Mouse (Mus musculus): Measurements from ENCODE around the gene Utp11. TPM values are rescaled to one million over a fixed set of nuclear protein-coding genes. Genes with fewer than 3 reads are reported as not detected.

Utp11 gene
- polyA plus RNA-seq, 1 experiment from 2014 or later: 105 TPM

DNA sequence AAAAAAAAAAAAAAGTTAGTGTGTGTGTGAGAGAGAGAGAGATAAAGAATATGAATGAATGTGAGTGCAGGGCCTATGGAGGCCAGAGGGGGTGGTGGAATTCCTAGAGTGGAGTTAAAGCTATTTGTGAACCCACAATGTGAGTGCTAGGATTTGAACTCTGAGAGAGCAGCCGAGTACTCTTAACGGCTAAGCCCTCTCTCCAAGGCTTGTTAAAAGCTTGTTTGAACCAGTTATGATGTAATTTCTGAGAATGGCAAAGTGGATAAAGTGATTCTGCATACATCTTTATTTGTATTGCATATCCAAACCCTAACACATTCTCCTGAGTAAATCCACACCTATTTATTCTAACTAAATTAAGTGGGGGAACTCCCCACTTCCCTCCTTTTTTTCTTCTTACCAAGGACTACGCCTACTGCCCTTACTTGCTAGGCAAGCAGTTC, 961 bp downstream of the Utp11 start:
- Histone ChIP-seq H3K4me3 (ENCODE audit: low read depth, low read length) (peak overlapping the region; percentile 86), H3K4me1 (replicated peaks; ENCODE audit: control insufficient read depth, insufficient read depth) (0 out of 2 replicates have a peak, but pooled peaks cover 3% of the 10 kb centered on the region), H3K36me3 (ENCODE audit: control insufficient read depth, insufficient read depth, low read length) (no peaks in the 10 kb centered on the region), H3K9me3 (ENCODE audit: control insufficient read depth, low read length) (no peaks in the 10 kb centered on the region), H3K9ac (ENCODE audit: low read length) (peak overlapping the region; percentile 97), H3K4me2 (replicated peaks; ENCODE audit: low read depth) (peak overlapping the region; percentile 81), H3K27ac (replicated peaks) (peak overlapping the region; percentile 92), H3K27me3 (ENCODE audit: control insufficient read depth, insufficient read depth, low read length) (no peaks in the 10 kb centered on the region)
- ATAC-seq (ENCODE audit: low FRiP score, low TSS enrichment) (peak; percentile 84), DNase-seq (ENCODE audit: low spot score) (no peak)
- TF ChIP-seq CTCF (IDR thresholded peaks at IDR 0.05; ENCODE audit: low read depth) (0 out of 2 replicates have a peak, but pooled peaks have one; percentile 6), EP300 (optimal IDR thresholded peaks at IDR 0.05) (peak; percentile 55)
- WGBS: 36% methylated on average over 3 of the region's 3 CpGs

DNA sequence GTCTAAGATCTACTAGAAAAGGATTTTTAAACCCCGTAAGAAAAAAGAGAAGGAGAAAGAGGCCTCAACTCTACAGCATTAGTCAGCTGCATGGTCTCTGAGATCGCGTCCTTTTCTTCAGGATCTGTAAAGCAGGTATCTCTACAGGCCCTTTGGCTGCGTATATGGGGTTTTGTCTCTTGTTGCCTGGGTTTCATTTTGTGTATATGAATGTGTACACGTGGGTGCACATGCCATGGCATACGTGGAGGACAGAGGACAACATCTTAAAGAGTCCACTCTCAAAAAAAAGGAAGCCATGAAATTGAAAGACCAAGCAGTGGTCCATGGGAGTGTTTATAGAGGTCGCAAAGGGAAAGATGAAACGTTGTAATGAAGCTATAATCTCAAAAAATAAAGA, 1.9 kb downstream of the Utp11 start:
- TF ChIP-seq EP300 (optimal IDR thresholded peaks at IDR 0.05): no peak
- TF ChIP-seq CTCF (IDR thresholded peaks at IDR 0.05; ENCODE audit: low read depth): no peak
- DNase-seq (ENCODE audit: low spot score) (no peak), ATAC-seq (ENCODE audit: low FRiP score, low TSS enrichment) (no peak)
- no peak overlapping the region for H3K4me3 ChIP-seq (ENCODE audit: low read depth, low read length)
- H3K4me2 ChIP-seq (replicated peaks; ENCODE audit: low read depth): no peak overlapping the region; the same call in 1 of the 2 replicates
- H3K27me3 ChIP-seq (ENCODE audit: control insufficient read depth, insufficient read depth, low read length): no peaks in the 10 kb centered on the region
- no peaks in the 10 kb centered on the region for H3K36me3 ChIP-seq (ENCODE audit: control insufficient read depth, insufficient read depth, low read length)
- H3K9me3 ChIP-seq (ENCODE audit: control insufficient read depth, low read length): no peaks in the 10 kb centered on the region
- peak overlapping the region; percentile 14 for H3K27ac ChIP-seq (replicated peaks)
- H3K9ac ChIP-seq (ENCODE audit: low read length): no peak overlapping the region
- 0 out of 2 replicates have a peak, but pooled peaks cover 3% of the 10 kb centered on the region for H3K4me1 ChIP-seq (replicated peaks; ENCODE audit: control insufficient read depth, insufficient read depth)
- WGBS: 71% methylated on average over 8 of the region's 8 CpGs

DNA sequence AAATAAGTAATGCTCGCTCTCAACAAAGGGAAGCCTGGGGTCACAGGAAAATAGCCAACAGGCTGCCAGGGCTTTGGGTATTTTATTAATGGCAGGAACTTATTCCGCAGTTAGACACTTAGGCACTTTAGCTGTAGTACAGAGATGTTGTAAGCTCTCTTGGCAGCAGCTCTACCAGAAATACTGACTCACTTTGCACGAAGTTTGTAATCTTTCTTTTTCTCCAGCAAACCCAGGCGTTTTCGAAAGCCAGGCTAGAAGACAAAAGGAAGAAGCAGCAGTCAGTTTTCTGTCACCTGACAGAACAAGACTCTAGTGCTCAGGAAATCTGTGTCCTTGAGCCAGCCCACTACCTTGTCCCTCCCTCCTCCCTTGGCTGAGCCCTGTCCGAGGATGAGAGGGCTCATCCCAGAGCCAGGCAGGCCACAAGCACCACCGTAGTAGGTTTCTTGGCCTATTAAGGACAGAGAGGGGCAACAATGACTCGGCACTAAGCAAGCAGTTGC, 7.5 kb downstream of the Utp11 start:
- peak overlapping the region; percentile 58 for H3K27ac ChIP-seq (replicated peaks)
- H3K4me3 ChIP-seq (ENCODE audit: low read depth, low read length): no peak overlapping the region
- 65% methylated on average over 8 of the region's 8 CpGs for WGBS
- no peak overlapping the region for H3K4me2 ChIP-seq (replicated peaks; ENCODE audit: low read depth)
- no peaks in the 10 kb centered on the region for H3K27me3 ChIP-seq (ENCODE audit: control insufficient read depth, insufficient read depth, low read length)
- H3K9ac ChIP-seq (ENCODE audit: low read length): no peak overlapping the region
- peaks cover 15% of the 10 kb centered on the region for H3K36me3 ChIP-seq (ENCODE audit: control insufficient read depth, insufficient read depth, low read length)
- ATAC-seq (ENCODE audit: low FRiP score, low TSS enrichment) (no peak), DNase-seq (ENCODE audit: low spot score) (no peak)
- H3K9me3 ChIP-seq (ENCODE audit: control insufficient read depth, low read length): no peaks in the 10 kb centered on the region
- H3K4me1 ChIP-seq (replicated peaks; ENCODE audit: control insufficient read depth, insufficient read depth): no peaks in the 10 kb centered on the region
- no peak for TF ChIP-seq CTCF (IDR thresholded peaks at IDR 0.05; ENCODE audit: low read depth)
- TF ChIP-seq EP300 (optimal IDR thresholded peaks at IDR 0.05): no peak

DNA sequence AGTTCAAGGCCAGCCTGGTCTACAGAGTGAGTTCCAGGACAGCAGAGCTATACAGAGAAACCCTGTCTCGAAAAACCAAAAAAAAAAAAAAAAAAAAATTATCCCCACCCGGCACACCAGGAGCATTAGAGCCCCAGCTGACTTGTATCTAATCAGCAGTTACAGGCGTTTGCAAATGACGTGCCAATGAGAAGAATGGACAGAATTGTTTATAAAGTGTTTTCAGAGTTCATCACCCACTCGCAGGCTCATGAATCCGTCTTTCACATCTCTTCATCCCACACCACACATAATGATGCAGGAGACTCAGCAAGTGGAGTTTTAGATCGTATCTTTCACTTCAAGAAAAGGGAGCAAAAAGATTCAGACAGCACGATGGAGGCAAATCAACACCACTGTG, 7.9 kb downstream of the Utp11 start:
- Histone ChIP-seq H3K36me3 (ENCODE audit: control insufficient read depth, insufficient read depth, low read length) (peaks cover 15% of the 10 kb centered on the region), H3K27ac (replicated peaks) (0 out of 2 replicates have a peak overlapping the region, but pooled peaks have one; percentile 58), H3K9me3 (ENCODE audit: control insufficient read depth, low read length) (no peaks in the 10 kb centered on the region), H3K27me3 (ENCODE audit: control insufficient read depth, insufficient read depth, low read length) (no peaks in the 10 kb centered on the region), H3K9ac (ENCODE audit: low read length) (no peak overlapping the region), H3K4me3 (ENCODE audit: low read depth, low read length) (no peak overlapping the region), H3K4me1 (replicated peaks; ENCODE audit: control insufficient read depth, insufficient read depth) (no peaks in the 10 kb centered on the region), H3K4me2 (replicated peaks; ENCODE audit: low read depth) (no peak overlapping the region)
- TF ChIP-seq EP300 (optimal IDR thresholded peaks at IDR 0.05): no peak
- TF ChIP-seq CTCF (IDR thresholded peaks at IDR 0.05; ENCODE audit: low read depth): no peak
- no peak for DNase-seq (ENCODE audit: low spot score)
- WGBS: 70% methylated on average over 8 of the region's 8 CpGs
- ATAC-seq (ENCODE audit: low FRiP score, low TSS enrichment): no peak

DNA sequence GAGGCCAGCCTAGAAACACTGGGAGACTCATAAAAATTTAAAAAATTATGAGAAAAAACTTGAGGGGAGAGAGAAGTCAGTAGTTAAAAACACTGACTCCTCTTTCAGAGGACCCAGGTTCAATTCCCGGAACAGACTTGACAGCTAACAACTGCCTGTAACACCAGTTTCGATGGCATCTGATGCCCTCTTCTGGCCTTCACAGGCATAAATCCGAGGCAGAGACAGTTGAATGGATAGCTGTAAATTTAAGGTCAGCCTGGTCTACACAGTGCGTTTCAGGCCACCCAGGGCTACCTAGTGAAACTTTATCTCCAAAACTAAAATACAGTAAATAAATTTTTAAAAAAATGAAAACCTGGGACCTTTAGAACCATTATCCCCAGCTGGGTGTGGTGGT, 8.4 kb downstream of the Utp11 start:
- TF ChIP-seq CTCF (IDR thresholded peaks at IDR 0.05; ENCODE audit: low read depth) (peak; percentile 55), EP300 (optimal IDR thresholded peaks at IDR 0.05) (no peak)
- Histone ChIP-seq H3K4me1 (replicated peaks; ENCODE audit: control insufficient read depth, insufficient read depth) (no peaks in the 10 kb centered on the region), H3K27ac (replicated peaks) (no peak overlapping the region), H3K9ac (ENCODE audit: low read length) (no peak overlapping the region), H3K4me2 (replicated peaks; ENCODE audit: low read depth) (no peak overlapping the region), H3K4me3 (ENCODE audit: low read depth, low read length) (no peak overlapping the region), H3K36me3 (ENCODE audit: control insufficient read depth, insufficient read depth, low read length) (peaks cover 20% of the 10 kb centered on the region), H3K9me3 (ENCODE audit: control insufficient read depth, low read length) (no peaks in the 10 kb centered on the region), H3K27me3 (ENCODE audit: control insufficient read depth, insufficient read depth, low read length) (no peaks in the 10 kb centered on the region)
- ATAC-seq (ENCODE audit: low FRiP score, low TSS enrichment) (no peak), DNase-seq (ENCODE audit: low spot score) (no peak)
- 71% methylated on average over 4 of the region's 4 CpGs for WGBS

DNA sequence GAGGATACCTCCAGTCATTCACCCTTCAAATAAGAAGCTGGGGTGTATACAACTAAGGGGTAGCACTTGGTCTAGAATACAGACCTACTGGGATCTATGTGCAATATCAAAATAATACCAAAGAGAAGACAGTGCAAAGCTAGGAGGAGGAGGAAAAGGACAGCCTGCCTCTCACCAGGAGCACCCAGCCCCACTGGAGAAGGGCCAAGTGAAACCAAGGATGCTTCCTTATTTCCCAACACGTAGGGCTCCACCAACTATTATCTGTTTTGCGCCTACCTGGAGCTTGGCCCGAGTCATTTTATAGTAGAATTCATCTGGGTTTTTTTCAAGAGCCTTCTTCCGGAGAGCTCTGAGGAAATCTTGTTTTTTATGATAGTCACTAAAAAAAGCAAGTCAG, 9.9 kb downstream of the Utp11 start:
- H3K36me3 ChIP-seq (ENCODE audit: control insufficient read depth, insufficient read depth, low read length): peaks cover 31% of the 10 kb centered on the region
- 81% methylated on average over 4 of the region's 4 CpGs for WGBS
- no peak overlapping the region for H3K4me3 ChIP-seq (ENCODE audit: low read depth, low read length)
- no peak for TF ChIP-seq CTCF (IDR thresholded peaks at IDR 0.05; ENCODE audit: low read depth)
- no peak for TF ChIP-seq EP300 (optimal IDR thresholded peaks at IDR 0.05)
- ATAC-seq (ENCODE audit: low FRiP score, low TSS enrichment) (no peak), DNase-seq (ENCODE audit: low spot score) (no peak)
- H3K27ac ChIP-seq (replicated peaks): 0 out of 2 replicates have a peak overlapping the region, but pooled peaks have one; percentile 18
- H3K4me1 ChIP-seq (replicated peaks; ENCODE audit: control insufficient read depth, insufficient read depth): no peaks in the 10 kb centered on the region
- no peak overlapping the region for H3K9ac ChIP-seq (ENCODE audit: low read length)
- no peaks in the 10 kb centered on the region for H3K27me3 ChIP-seq (ENCODE audit: control insufficient read depth, insufficient read depth, low read length)
- H3K4me2 ChIP-seq (replicated peaks; ENCODE audit: low read depth): no peak overlapping the region
- no peaks in the 10 kb centered on the region for H3K9me3 ChIP-seq (ENCODE audit: control insufficient read depth, low read length)
